Mouse (Mus musculus): ENCODE measurements around the gene Gapdh. TPM values are rescaled to one million over a fixed set of nuclear protein-coding genes. Genes with fewer than 3 reads are reported as not detected.
"Not testable (repeated sequence)": the region's sequence is repeated elsewhere in the genome, so short reads cannot be mapped to it uniquely, and the experiment has no call there.

Gapdh gene
- total RNA-seq, 2 experiments from 2014 or later, result 5,945 to 6,079 TPM

- no peak for DNase-seq (ENCODE audit: low spot score in 2 of 2)
Measured at GRCm38 (mm10) chr6:125170194-125170593, 3.9 kb upstream of the Gapdh start.

- DNase-seq (ENCODE audit: low spot score in 2 of 2), result no peak
Measured at GRCm38 (mm10) chr6:125168086-125168485, 1.8 kb upstream of the Gapdh start.

GRCm38 (mm10) chr6:125166861-125167650 is 789 bp upstream of the Gapdh start:
- DNase-seq (ENCODE audit: low spot score in 2 of 2), result peak in 1 of 2 experiments; percentile 62

- peak; percentile 93 to 95 for DNase-seq (ENCODE audit: low spot score in 2 of 2)
Measured at GRCm38 (mm10) chr6:125165328-125165891, 857 bp downstream of the Gapdh start.

- DNase-seq (ENCODE audit: low spot score in 2 of 2), result peak in 1 of 2 experiments; percentile 66
Measured at GRCm38 (mm10) chr6:125164672-125165327, 1.5 kb downstream of the Gapdh start.

- DNase-seq (ENCODE audit: low spot score in 2 of 2), result no peak
Measured at GRCm38 (mm10) chr6:125163801-125164657, 2.2 kb downstream of the Gapdh start.

- DNase-seq (ENCODE audit: low spot score in 2 of 2), result not testable (repeated sequence)
Measured at GRCm38 (mm10) chr6:125162615-125163305, 3.5 kb downstream of the Gapdh start.

GRCm38 (mm10) chr6:125161971-125162370 is 4.3 kb downstream of the Gapdh start:
- DNase-seq (ENCODE audit: low spot score in 2 of 2), result peak in 1 of 2 experiments; percentile 74

- peak in 1 of 2 experiments; percentile 66 for DNase-seq (ENCODE audit: low spot score in 2 of 2)
Measured at GRCm38 (mm10) chr6:125160854-125161760, 5.2 kb downstream of the Gapdh start.

- DNase-seq (ENCODE audit: low spot score in 2 of 2), result no peak
Measured at GRCm38 (mm10) chr6:125160558-125160853, 5.8 kb downstream of the Gapdh start.

GRCm38 (mm10) chr6:125159773-125160557 is 6.3 kb downstream of the Gapdh start:
- no peak for DNase-seq (ENCODE audit: low spot score in 2 of 2)

- DNase-seq (ENCODE audit: low spot score in 2 of 2), result no peak
Measured at GRCm38 (mm10) chr6:125158944-125159492, 7.2 kb downstream of the Gapdh start.

GRCm38 (mm10) chr6:125156903-125157614 is 9.2 kb downstream of the Gapdh start:
- DNase-seq (ENCODE audit: low spot score in 2 of 2), result peak in 1 of 2 experiments; percentile 38

GRCm38 (mm10) chr6:125156491-125156890 is 9.8 kb downstream of the Gapdh start:
- DNase-seq (ENCODE audit: low spot score in 2 of 2), result no peak

GRCm38 (mm10) chr6:125155262-125155661 is 11.0 kb downstream of the Gapdh start:
- no peak for DNase-seq (ENCODE audit: low spot score in 2 of 2)

GRCm38 (mm10) chr6:125154550-125154949 is 11.7 kb downstream of the Gapdh start:
- no peak for DNase-seq (ENCODE audit: low spot score in 2 of 2)

GRCm38 (mm10) chr6:125153682-125154081 is 12.6 kb downstream of the Gapdh start:
- no peak for DNase-seq (ENCODE audit: low spot score in 2 of 2)

- no peak for DNase-seq (ENCODE audit: low spot score in 2 of 2)
Measured at GRCm38 (mm10) chr6:125153018-125153389, 13.3 kb downstream of the Gapdh start.

All from gastrocnemius, postnatal 4 days (tissue).